Mouse (Mus musculus): ENCODE data around the gene Nf2. TPM values are rescaled to one million over a fixed set of nuclear protein-coding genes. Genes with fewer than 3 reads are reported as not detected.

Gene Nf2
- total RNA-seq, 1 experiment from 2014 or later, result 80.7 TPM

- ATAC-seq (replicated peaks in 1 of 2; ENCODE audit: insufficient read depth in 1 of 2, low FRiP score in 2 of 2, low TSS enrichment in 1 of 2, low read depth in 1 of 2, poor library complexity in 2 of 2, severe bottlenecking in 2 of 2), result no peak
Measured at GRCm38 (mm10) chr11:4734179-4734578, 115.2 kb downstream of the Nf2 start.

GRCm38 (mm10) chr11:4731781-4732180 lies 117.6 kb downstream of the Nf2 start:
- no peak for ATAC-seq (replicated peaks in 1 of 2; ENCODE audit: insufficient read depth in 1 of 2, low FRiP score in 2 of 2, low TSS enrichment in 1 of 2, low read depth in 1 of 2, poor library complexity in 2 of 2, severe bottlenecking in 2 of 2)

- no peak for ATAC-seq (replicated peaks in 1 of 2; ENCODE audit: insufficient read depth in 1 of 2, low FRiP score in 2 of 2, low TSS enrichment in 1 of 2, low read depth in 1 of 2, poor library complexity in 2 of 2, severe bottlenecking in 2 of 2)
Measured at GRCm38 (mm10) chr11:4730913-4731312, 118.4 kb downstream of the Nf2 start.

GRCm38 (mm10) chr11:4730096-4730495 lies 119.2 kb downstream of the Nf2 start:
- no peak for ATAC-seq (replicated peaks in 1 of 2; ENCODE audit: insufficient read depth in 1 of 2, low FRiP score in 2 of 2, low TSS enrichment in 1 of 2, low read depth in 1 of 2, poor library complexity in 2 of 2, severe bottlenecking in 2 of 2)

GRCm38 (mm10) chr11:4729603-4730002 lies 119.7 kb downstream of the Nf2 start:
- ATAC-seq (replicated peaks in 1 of 2; ENCODE audit: insufficient read depth in 1 of 2, low FRiP score in 2 of 2, low TSS enrichment in 1 of 2, low read depth in 1 of 2, poor library complexity in 2 of 2, severe bottlenecking in 2 of 2), result peak in 1 of 2 experiments; percentile 59; a peak in 2 of 4 replicates

- no peak for ATAC-seq (replicated peaks in 1 of 2; ENCODE audit: insufficient read depth in 1 of 2, low FRiP score in 2 of 2, low TSS enrichment in 1 of 2, low read depth in 1 of 2, poor library complexity in 2 of 2, severe bottlenecking in 2 of 2)
Measured at GRCm38 (mm10) chr11:4721728-4722127, 127.6 kb downstream of the Nf2 start.

- no peak for ATAC-seq (replicated peaks in 1 of 2; ENCODE audit: insufficient read depth in 1 of 2, low FRiP score in 2 of 2, low TSS enrichment in 1 of 2, low read depth in 1 of 2, poor library complexity in 2 of 2, severe bottlenecking in 2 of 2)
Measured at GRCm38 (mm10) chr11:4720900-4721580, 128.3 kb downstream of the Nf2 start.

GRCm38 (mm10) chr11:4720393-4720792 lies 128.9 kb downstream of the Nf2 start:
- ATAC-seq (replicated peaks in 1 of 2; ENCODE audit: insufficient read depth in 1 of 2, low FRiP score in 2 of 2, low TSS enrichment in 1 of 2, low read depth in 1 of 2, poor library complexity in 2 of 2, severe bottlenecking in 2 of 2), result no peak

GRCm38 (mm10) chr11:4719961-4720360 lies 129.4 kb downstream of the Nf2 start:
- no peak for ATAC-seq (replicated peaks in 1 of 2; ENCODE audit: insufficient read depth in 1 of 2, low FRiP score in 2 of 2, low TSS enrichment in 1 of 2, low read depth in 1 of 2, poor library complexity in 2 of 2, severe bottlenecking in 2 of 2)

GRCm38 (mm10) chr11:4718548-4718947 lies 130.8 kb downstream of the Nf2 start:
- no peak for ATAC-seq (replicated peaks in 1 of 2; ENCODE audit: insufficient read depth in 1 of 2, low FRiP score in 2 of 2, low TSS enrichment in 1 of 2, low read depth in 1 of 2, poor library complexity in 2 of 2, severe bottlenecking in 2 of 2)

GRCm38 (mm10) chr11:4716530-4717236 lies 132.7 kb downstream of the Nf2 start:
- ATAC-seq (replicated peaks in 1 of 2; ENCODE audit: insufficient read depth in 1 of 2, low FRiP score in 2 of 2, low TSS enrichment in 1 of 2, low read depth in 1 of 2, poor library complexity in 2 of 2, severe bottlenecking in 2 of 2), result no peak

Other genes starting within 250 kb of the Nf2 start
- not detected in 2 replicates for gene Gm11032, start 229.5 kb downstream of the Nf2 start, total RNA-seq (2017)
- 22.8 and 31.4 TPM in 2 replicates for gene Ascc2, start 211.8 kb downstream of the Nf2 start, total RNA-seq (2017)
- gene Uqcr10, start 145.2 kb downstream of the Nf2 start, total RNA-seq (2017), result 23.9 and 115 TPM in 2 replicates
- gene Zmat5, start 144.9 kb downstream of the Nf2 start, total RNA-seq (2017), result 4.7 and 7.1 TPM in 2 replicates
- gene Cabp7, start 102.8 kb downstream of the Nf2 start, total RNA-seq (2017), result not detected in 2 replicates
- gene Nipsnap1, start 24.4 kb upstream of the Nf2 start, total RNA-seq (2017), result 20.9 and 34.7 TPM in 2 replicates
- 43.1 and 49.8 TPM in 2 replicates for gene Thoc5, start 45.8 kb upstream of the Nf2 start, total RNA-seq (2017)
- 11.9 and 19.6 TPM in 2 replicates for gene Nefh, start 98.5 kb upstream of the Nf2 start, total RNA-seq (2017)
- gene Ap1b1, start 137.3 kb upstream of the Nf2 start, total RNA-seq (2017), result 45.0 and 80.8 TPM in 2 replicates
- gene Rasl10a, start 208.6 kb upstream of the Nf2 start, total RNA-seq (2017), result not detected in 2 replicates
- 1.2 and 1.7 TPM in 2 replicates for gene Gas2l1, start 215.8 kb upstream of the Nf2 start, total RNA-seq (2017)
- gene Rhbdd3, start 249.4 kb upstream of the Nf2 start, total RNA-seq (2017), result 18.3 and 31.9 TPM in 2 replicates
- gene Ewsr1, start 249.7 kb upstream of the Nf2 start, total RNA-seq (2017), result 658 and 663 TPM in 2 replicates